Mouse (Mus musculus): ENCODE measurements at regions not wholly inside any gene's neighbourhood (a gene's known extent, or its start where the extent isn't known, plus 50 kb on each side); places are given as distances from the start of the nearest gene placed in this dataset.

DNA sequence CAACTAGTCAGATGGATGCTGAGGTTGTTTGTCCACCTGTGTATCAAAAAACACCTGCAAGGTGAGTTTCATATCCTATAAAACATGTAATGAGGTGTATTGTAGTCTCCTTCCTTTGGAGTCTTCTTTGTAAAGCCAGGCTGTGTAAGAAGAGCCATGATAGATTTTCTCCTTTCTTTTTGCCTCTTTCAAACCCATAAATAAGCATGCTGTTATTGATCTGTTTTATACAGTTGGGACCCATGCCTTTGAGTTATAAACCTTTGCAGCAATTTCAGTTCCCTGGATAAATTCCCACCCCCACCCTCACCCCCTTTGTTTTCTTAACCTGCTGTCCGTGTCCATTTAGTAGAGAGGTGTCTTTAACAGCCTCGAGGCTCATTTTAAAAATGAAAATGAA, 131.0 kb upstream of the Rgs17 start:
- no peak for DNase-seq (ENCODE audit: low spot score)

DNA sequence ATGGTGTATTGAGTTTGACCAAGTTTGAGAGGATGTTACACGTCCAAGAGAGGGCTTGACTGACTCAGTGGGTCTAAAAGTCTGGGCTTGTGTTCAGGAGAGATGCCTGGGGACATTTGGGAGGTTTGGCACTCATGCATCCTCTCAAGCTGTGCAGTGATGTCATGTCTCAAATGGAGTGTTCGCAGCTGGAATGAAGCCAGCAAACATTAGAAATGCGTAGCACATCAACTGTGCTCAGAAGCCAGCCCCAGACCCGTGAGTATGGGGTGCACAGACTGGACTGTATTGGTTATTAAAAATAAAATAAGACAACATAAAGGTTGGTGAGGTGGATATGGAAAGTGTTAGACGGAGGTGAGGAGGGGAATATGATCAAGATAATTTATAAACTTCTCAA, 121.2 kb upstream of the Rgs17 start:
- DNase-seq (ENCODE audit: low spot score) = no peak

DNA sequence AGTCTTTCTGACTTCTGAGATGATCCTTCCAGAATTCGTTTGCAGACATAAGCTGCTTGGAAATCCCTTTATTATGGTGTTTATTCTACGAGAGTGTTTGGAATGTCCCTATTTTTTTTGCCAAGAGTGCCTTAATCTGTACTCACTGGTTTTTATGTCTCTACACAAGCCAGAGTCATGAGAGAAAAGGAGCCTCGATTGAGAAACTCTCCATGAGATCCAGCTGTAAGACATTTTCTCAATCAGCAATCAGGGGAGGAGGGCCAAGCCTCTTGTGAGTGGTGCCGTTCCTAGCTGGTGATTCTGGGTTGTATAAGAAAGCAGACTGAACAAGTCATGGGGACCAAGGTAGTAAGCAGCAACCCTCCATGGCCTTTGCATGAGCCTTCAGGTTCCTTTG, 117.6 kb upstream of the Rgs17 start:
- DNase-seq (ENCODE audit: low spot score) = no peak

DNA sequence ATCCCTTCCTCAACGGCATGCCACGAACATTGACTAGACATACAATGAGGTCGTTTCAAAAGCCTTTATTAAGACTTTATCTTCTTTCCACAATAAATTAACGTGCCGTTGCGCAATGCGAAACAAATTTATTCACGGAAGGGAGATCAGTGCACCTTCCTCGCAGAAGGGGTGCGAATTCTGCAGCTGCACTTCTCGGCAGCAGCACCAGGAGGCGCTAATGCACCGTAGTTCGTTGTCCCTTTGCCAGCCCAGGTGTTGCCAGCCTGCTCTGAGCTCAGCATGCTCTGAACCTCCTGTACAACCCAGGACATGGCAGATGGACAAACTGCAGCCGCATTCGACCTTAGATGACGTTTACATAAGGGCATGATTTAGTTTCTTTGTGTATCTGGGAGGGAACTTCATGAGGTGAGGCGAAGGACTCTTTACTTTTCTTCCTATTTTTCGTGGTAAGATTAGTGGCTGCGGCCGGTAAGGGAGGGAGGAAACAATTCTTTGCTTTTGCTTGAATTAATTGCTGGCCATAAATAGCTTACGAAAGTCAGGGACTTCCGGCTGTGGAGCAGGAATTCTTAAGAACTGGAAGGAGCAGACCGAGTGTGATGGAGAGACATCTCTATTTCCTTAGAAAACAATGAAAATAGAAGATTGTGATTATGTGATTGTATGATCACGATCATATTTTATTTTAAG, 113.7 kb upstream of the Rgs17 start:
- peak; percentile 16 for DNase-seq (ENCODE audit: low spot score)

DNA sequence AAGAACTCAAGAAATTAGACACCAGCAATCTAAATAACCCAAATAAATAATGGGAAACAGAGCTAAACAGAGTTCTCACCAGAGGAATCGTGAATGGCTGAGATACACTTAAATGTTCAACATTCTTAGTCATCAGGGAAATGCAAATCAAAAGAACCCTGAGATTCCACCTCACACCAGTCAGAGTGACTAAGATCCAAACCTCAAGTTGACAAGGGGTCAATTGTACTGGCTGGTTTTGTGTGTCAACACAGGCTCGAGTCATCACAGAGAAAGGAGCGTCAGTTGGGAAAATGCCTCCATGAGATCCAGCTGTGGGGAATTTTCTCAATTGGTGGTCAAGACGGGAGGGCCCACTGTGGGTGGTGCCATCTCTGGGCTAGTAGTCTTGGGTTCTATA, 110.3 kb upstream of the Rgs17 start:
- DNase-seq (ENCODE audit: low spot score) = no peak

DNA sequence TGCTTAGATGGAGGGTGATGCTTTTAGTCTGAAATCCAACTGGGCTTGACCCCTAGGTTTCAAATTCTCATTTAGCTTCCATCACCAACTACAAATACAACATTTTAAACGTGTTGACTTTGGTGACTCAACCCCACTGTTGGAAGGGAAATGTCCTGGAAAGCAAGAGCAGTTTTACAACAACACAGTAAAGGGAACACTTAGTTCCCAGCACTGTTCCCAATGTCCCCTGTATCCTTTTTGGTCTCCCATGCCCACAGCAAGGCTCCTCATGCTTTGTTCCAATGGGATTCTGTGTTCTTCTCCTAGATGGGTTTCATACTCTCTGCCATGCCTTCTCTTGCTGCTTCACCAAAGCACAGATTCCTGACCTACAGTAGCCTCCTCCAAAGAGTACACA, 105.4 kb upstream of the Rgs17 start:
- no peak for DNase-seq (ENCODE audit: low spot score)

DNA sequence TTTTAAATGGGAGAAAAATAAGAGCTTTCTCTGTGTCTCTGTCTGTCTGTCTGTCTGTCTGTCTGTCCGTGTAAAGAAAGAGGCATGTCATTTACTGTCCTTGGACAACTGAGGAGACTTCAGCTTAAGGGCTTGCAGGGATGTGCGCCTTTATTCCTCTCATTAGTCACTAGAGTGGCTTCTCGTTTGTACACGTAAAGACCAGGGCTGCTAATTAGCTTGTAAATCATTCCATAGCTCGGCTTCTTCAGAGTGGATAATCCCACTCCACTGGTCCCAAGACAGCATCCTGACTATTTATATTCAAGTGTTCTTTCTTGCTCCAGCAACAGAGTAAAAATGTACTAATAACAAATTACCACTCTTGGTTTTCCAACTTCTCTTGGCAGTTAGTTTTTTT, 104.1 kb upstream of the Rgs17 start:
- DNase-seq (ENCODE audit: low spot score) = no peak

DNA sequence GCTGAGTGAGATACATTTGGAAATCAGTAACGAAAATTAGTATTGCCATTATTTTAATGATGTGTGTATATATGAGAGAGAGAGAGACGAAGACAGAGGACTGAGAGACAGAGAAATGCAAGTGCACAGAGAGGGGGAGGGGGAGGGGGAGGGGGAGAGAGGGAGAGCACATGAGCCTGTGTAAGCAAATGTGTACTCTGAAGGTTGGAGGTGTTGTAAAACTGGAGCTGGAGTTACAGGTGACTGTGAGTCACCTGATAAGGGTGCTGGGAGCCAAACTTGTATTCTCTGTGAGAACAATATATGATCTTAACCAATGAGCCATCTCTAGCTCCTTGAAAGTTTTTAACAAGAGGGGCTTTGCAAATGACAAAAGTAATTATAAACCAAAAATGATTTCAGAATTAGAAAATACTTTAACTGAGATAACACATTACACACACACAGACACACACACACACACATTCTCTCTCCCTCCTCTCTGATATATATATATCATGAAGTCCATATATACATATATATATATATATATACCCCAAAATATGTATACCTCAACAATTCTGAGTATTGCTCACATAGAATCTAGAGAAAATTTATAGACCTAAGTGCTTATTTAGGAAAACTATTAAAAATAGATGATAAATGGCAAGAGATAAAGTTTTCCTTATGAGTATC, 100.5 kb upstream of the Rgs17 start:
- DNase-seq (ENCODE audit: low spot score) = no peak

DNA sequence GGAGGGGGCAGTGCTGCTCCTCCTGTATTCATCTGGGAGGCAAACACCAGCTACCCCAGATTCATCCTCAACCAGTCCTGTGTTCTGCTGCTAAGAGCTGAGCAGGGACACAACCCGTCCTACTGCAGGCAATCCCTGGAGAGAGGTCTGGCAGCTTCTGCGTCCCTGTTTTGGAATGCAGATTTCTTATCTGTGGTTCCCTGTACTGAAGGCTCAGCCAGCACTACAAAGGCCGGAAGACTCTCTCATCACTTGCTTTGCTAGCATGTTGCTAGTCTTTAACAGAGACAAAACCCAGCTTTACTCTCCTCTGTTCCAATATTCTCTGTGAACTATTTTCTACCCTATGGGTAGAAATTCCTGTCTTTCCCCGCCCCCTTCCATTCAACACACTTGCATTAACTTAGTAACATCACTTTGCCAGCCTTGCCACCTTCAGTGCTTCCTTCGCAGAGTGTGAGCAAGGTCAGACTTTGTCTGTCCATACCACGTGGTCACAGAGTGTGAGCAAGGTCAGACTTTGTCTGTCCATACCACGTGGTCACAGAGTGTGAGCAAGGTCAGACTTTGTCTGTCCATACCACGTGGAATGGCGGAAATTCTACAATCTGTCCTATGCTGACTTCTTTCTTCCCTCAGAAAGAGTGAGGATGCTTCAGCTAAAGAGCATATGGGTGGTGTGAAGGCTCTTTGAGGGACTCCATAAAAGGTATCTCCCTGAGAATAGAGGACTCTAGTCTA, 98.9 kb upstream of the Rgs17 start:
- no peak for DNase-seq (ENCODE audit: low spot score)

DNA sequence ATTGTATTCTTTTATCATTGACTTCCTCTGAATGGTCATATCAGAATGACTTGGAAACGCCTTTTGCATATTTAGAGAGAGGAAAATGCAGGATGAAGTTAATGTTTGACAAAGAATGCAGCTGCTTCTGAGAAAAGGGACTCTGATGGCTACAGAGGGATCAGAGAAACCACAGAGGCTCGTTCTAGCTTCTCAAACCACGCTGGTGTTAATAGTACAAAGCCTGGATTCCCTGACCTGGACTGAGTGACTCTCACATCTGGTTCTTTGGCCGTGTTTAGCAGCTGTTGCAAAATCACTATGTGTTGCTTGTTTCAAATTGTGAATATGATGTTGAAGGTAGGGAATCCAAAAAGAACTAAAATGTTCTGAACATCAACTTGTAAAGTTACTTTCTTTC, 91.5 kb upstream of the Rgs17 start:
- no peak for DNase-seq (ENCODE audit: low spot score)

DNA sequence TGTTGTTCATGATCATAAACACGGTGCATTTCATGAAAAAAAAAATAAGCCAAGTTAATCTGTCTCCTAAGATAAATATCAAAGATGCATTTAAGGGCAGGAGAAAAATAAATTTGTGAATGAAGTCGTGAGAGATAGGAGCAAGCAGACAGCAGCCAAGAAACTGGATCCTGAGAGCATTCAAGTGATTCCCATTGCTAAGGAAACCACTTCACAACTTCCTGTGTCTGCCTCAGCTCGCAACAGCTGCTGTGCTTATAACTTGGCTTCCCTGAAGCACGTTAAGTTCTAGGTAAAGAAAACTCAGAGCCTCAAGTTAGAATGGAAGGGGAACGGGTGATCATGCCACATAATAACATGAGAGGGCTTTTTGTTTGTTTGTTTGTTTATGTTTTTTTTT, 89.3 kb upstream of the Rgs17 start:
- no peak for DNase-seq (ENCODE audit: low spot score)

DNA sequence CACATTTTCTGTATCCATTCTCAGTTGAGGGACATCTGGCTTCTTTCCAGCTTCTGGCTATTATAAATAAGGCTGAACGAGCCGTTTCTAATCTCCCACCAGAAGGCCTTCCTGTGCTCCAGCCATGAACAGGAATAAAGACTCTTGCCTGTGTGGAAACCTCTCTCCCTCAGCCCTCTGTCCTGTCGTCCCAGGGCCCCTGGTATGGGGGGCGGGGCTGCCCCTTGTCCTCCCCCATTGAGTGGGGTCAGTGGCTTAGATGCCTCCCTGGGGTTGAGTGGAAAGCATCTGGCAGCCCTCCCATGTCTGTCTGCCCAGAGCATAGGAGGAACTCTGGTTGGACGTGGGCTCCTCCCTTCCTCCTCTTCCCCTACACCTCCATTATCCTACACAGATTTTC, 88.8 kb upstream of the Rgs17 start:
- no peak for DNase-seq (ENCODE audit: low spot score)

DNA sequence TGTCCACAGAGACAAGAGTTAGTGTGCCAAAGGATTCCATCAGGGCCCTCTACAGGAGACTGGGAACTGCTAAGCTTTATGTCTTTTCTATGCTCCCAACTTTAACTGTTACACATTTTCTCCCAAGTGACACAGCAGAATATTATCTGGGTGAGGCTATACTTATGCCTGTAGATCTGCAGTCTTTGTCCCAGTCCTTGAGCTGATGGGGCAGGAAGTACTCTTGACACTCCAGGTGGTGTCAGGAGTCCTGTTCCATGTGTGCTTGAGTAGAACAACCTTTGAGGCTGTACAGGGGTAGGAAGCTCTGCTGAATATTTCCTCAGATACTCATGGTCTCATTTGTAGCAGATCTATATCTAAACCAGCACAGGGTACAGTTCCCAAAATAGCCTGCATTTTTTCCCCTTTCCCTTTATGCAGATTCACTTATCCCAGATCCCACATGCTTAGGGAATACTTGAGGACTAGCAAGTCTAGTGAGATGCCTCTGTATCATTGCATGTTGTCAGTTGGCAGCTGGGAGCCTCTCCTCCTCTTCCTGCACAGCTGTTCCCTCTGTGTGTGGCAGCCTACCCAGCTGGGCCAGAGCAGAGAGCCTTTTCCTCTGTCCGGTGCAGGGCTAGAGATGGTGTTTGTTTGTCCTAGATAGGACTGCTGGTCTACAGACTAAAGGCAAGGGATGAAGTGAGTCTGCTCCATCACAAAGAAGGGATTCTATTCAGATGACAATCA, 85.2 kb upstream of the Rgs17 start:
- DNase-seq (ENCODE audit: low spot score) = no peak

DNA sequence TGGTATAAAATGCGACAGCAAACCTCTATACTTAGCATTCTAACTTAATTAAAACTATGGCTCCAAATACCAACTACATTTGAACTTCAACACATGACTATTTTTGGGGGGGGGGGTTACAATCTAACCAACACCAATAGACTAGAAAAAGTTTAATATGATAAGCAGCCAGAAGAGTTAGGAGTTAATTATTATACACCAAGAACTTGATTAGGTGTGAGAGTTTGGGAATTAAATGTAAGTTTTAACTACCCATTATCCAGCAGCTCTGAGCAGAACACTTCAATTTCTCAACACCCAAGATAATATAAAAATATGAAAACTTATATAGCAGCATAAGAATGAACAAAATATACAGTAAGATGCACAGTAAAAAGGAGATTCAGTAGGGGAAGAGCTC, 59.2 kb upstream of the Rgs17 start:
- DNase-seq (ENCODE audit: low spot score) = no peak

DNA sequence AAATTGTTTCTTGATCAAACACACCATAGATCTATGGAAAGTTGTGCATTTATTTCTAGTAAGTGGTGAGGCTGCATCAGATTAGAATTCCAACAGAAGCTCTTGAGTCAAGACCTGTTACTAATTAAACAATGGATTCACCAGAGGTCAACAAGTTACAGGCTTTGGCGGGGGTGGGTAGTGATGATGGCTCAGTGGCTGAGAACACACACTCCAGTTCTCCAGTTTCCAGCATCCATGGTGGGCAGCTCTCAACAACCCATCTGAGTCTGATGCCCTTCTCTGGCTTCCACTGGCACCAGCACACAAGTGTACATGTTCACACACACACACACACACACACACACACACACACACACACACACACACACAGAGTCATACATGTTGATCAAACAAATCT, 56.3 kb upstream of the Rgs17 start:
- no peak for DNase-seq (ENCODE audit: low spot score)

Data from urinary bladder, postnatal 10 days (tissue).